Mouse (Mus musculus): ENCODE results near the gene Lekr1.

Lekr1 gene

GRCm38 (mm10) chr3:65654541-65655206, 11.4 kb upstream of the Lekr1 start:
- in situ Hi-C loops (cut with MboI; ENCODE audit: unreplicated experiment in 2 of 2) = loop anchor here in 1 of 2 experiments (5.0 to 25.0 kb wide), 2 partner anchors 117 to 1933 kb away; partner anchors contain the start of gene Mfsd1

- in situ Hi-C loops (cut with MboI; ENCODE audit: unreplicated experiment in 2 of 2) = loop anchor here in 1 of 2 experiments (5.0 to 25.0 kb wide), 2 partner anchors 119 to 1931 kb away; partner anchors contain the start of gene Mfsd1
Observed at GRCm38 (mm10) chr3:65656451-65656850, 9.6 kb upstream of the Lekr1 start.

GRCm38 (mm10) chr3:65656902-65657660, 8.9 kb upstream of the Lekr1 start:
- in situ Hi-C loops (cut with MboI; ENCODE audit: unreplicated experiment in 2 of 2) = loop anchor here in 1 of 2 experiments (5.0 to 25.0 kb wide), 2 partner anchors 120 to 1930 kb away; partner anchors contain the start of gene Mfsd1

- in situ Hi-C loops (cut with MboI; ENCODE audit: unreplicated experiment in 2 of 2) = loop anchor here in 1 of 2 experiments (5.0 to 25.0 kb wide), 2 partner anchors 121 to 1929 kb away; partner anchors contain the start of gene Mfsd1
Observed at GRCm38 (mm10) chr3:65658081-65658612, 7.9 kb upstream of the Lekr1 start.

- in situ Hi-C loops (cut with MboI; ENCODE audit: unreplicated experiment in 2 of 2) = loop anchor here in 1 of 2 experiments (5.0 to 25.0 kb wide), 2 partner anchors 122 to 1928 kb away; partner anchors contain the start of gene Mfsd1
Observed at GRCm38 (mm10) chr3:65658721-65659619, 7.1 kb upstream of the Lekr1 start.

- in situ Hi-C loops (cut with MboI; ENCODE audit: unreplicated experiment in 2 of 2) = loop anchor here in 1 of 2 experiments (5.0 to 25.0 kb wide), 2 partner anchors 122 to 1928 kb away; partner anchors contain the start of gene Mfsd1
Observed at GRCm38 (mm10) chr3:65659620-65659932, 6.5 kb upstream of the Lekr1 start.

GRCm38 (mm10) chr3:65660336-65660735, 5.7 kb upstream of the Lekr1 start:
- in situ Hi-C loops (cut with MboI; ENCODE audit: unreplicated experiment in 2 of 2) = loop anchor here (10.0 to 25.0 kb wide), 2 partner anchors 126 to 1927 kb away; partner anchors contain the start of gene Mfsd1 (in 1 of the 2)

- in situ Hi-C loops (cut with MboI; ENCODE audit: unreplicated experiment in 2 of 2) = loop anchor here (10.0 to 25.0 kb wide), 2 partner anchors 127 to 1926 kb away; partner anchors contain the start of gene Mfsd1 (in 1 of the 2)
Observed at GRCm38 (mm10) chr3:65661731-65662130, 4.3 kb upstream of the Lekr1 start.

GRCm38 (mm10) chr3:65663176-65663575, 2.9 kb upstream of the Lekr1 start:
- in situ Hi-C loops (cut with MboI; ENCODE audit: unreplicated experiment in 2 of 2) = loop anchor here (10.0 to 25.0 kb wide), 2 partner anchors 128 to 1924 kb away; partner anchors contain the start of gene Mfsd1 (in 1 of the 2)

- in situ Hi-C loops (cut with MboI; ENCODE audit: unreplicated experiment in 2 of 2) = loop anchor here in 1 of 2 experiments (10.0 to 25.0 kb wide), 2 partner anchors 285 to 1917 kb away; partner anchors contain the start of gene Mfsd1
Observed at GRCm38 (mm10) chr3:65670216-65670615, 4.2 kb downstream of the Lekr1 start.

GRCm38 (mm10) chr3:65673725-65674124, 7.7 kb downstream of the Lekr1 start:
- in situ Hi-C loops (cut with MboI; ENCODE audit: unreplicated experiment in 2 of 2) = loop anchor here in 1 of 2 experiments (10.0 to 25.0 kb wide), 2 partner anchors 289 to 1914 kb away; partner anchors contain the start of gene Mfsd1

GRCm38 (mm10) chr3:65680612-65681011, 14.6 kb downstream of the Lekr1 start:
- in situ Hi-C loops (cut with MboI; ENCODE audit: unreplicated experiment in 2 of 2) = no loop called here

- in situ Hi-C loops (cut with MboI; ENCODE audit: unreplicated experiment in 2 of 2) = no loop called here
Observed at GRCm38 (mm10) chr3:65689705-65690104, 23.7 kb downstream of the Lekr1 start.

GRCm38 (mm10) chr3:65690850-65691249, 24.8 kb downstream of the Lekr1 start:
- in situ Hi-C loops (cut with MboI; ENCODE audit: unreplicated experiment in 2 of 2) = no loop called here

- in situ Hi-C loops (cut with MboI; ENCODE audit: unreplicated experiment in 2 of 2) = no loop called here
Observed at GRCm38 (mm10) chr3:65699704-65700103, 33.7 kb downstream of the Lekr1 start.

- in situ Hi-C loops (cut with MboI; ENCODE audit: unreplicated experiment in 2 of 2) = no loop called here
Observed at GRCm38 (mm10) chr3:65714372-65714771, 48.3 kb downstream of the Lekr1 start.

GRCm38 (mm10) chr3:65717406-65717805, 51.4 kb downstream of the Lekr1 start:
- in situ Hi-C loops (cut with MboI; ENCODE audit: unreplicated experiment in 2 of 2) = no loop called here

- in situ Hi-C loops (cut with MboI; ENCODE audit: unreplicated experiment in 2 of 2) = no loop called here
Observed at GRCm38 (mm10) chr3:65722897-65723296, 56.9 kb downstream of the Lekr1 start.

GRCm38 (mm10) chr3:65723664-65724063, 57.6 kb downstream of the Lekr1 start:
- in situ Hi-C loops (cut with MboI; ENCODE audit: unreplicated experiment in 2 of 2) = no loop called here

GRCm38 (mm10) chr3:65737816-65738215, 71.8 kb downstream of the Lekr1 start:
- in situ Hi-C loops (cut with MboI; ENCODE audit: unreplicated experiment in 2 of 2) = no loop called here
